In the genomic region with DNA sequence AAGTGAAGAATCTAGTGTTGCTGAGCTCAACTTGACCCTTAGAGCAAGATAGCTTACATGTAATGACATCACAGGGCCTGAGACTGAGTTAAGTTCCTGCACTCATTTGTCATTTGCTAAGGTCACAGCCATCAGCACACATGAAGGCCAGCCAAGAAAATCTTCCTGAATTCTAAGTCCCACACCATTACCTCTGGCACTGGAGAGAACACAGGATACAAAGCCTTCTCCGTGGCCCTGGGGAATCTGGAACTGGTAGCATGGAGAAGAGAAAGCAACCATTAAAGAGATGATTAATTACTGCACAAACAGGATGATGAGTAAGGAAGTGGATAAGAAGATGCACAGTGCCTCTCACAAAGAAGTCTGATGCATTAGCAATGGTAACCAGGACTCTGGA, we compare ENCODE assay signal across 15 mouse cellular contexts.
"Had no signal": no experiment of that assay in that cellular context is flagged by ENCODE, and none has a peak within 500 bp of the region (broad histone marks: within the 10 kb centered on the region; RNA-seq: fewer than 3 reads in every experiment).

No protein-coding gene starts in this region.

- H3K27ac ChIP-seq: lung, embryonic 15.5 days; macrophage; midbrain, embryonic 13.5 days; midbrain, embryonic 15.5 days; neural tube, embryonic 12.5 days had no signal

- H3K27me3 ChIP-seq: lung, embryonic 15.5 days; megakaryocyte, embryonic 14.5 days; midbrain, embryonic 13.5 days; midbrain, embryonic 15.5 days; neural tube, embryonic 12.5 days had no signal

- H3K9ac ChIP-seq: lung, embryonic 15.5 days; midbrain, embryonic 13.5 days; midbrain, embryonic 15.5 days; neural tube, embryonic 12.5 days had no signal

- ATAC-seq: lung, postnatal 0 days; midbrain, embryonic 13.5 days; midbrain, embryonic 15.5 days had no signal

- H3K4me2 ChIP-seq: lung, embryonic 15.5 days; midbrain, embryonic 11.5 days; midbrain, embryonic 13.5 days; midbrain, embryonic 15.5 days; neural tube, embryonic 12.5 days had no signal

- H3K4me1 ChIP-seq: lung, embryonic 15.5 days; megakaryocyte, embryonic 14.5 days; midbrain, embryonic 13.5 days; midbrain, embryonic 15.5 days; neural tube, embryonic 12.5 days had no signal

- DNase-seq: lung, adult 2 months; lung, postnatal 14 days; lung, postnatal 36 days; right cerebral cortex, postnatal 14 days; thymus, adult 18-20 months; thymus, postnatal 14 days; thymus, postnatal 36 days had no signal

- H3K9me3 ChIP-seq: lung, embryonic 15.5 days; midbrain, embryonic 13.5 days; midbrain, embryonic 15.5 days; neural tube, embryonic 12.5 days had no signal

- H3K4me3 ChIP-seq: lung, embryonic 15.5 days; megakaryocyte, embryonic 14.5 days; midbrain, embryonic 13.5 days; midbrain, embryonic 15.5 days; neural tube, embryonic 12.5 days had no signal

- H3K36me3 ChIP-seq: lung, embryonic 15.5 days; midbrain, embryonic 13.5 days; midbrain, embryonic 15.5 days; neural tube, embryonic 12.5 days had no signal
